Mouse (Mus musculus) liver, adult 2 months (tissue): ENCODE data around the gene Tiam2.

Experiments used
- CTCF ChIP-seq: fragments of 200-500 bp; IDR thresholded peaks from 2 replicates; pipeline ENCODE4 v1.5.1; 2011; ENCODE audit warnings: low read depth, low read length, control low read depth
- POLR2A ChIP-seq: fragments of 200-500 bp; IDR thresholded peaks from 2 replicates; pipeline ENCODE4 v1.6.1; 2011; ENCODE audit warnings: low read length, control low read depth; ENCODE audit not compliant: insufficient read depth; ENCODE audit errors: extremely low read depth

- no peak for TF ChIP-seq POLR2A
- TF ChIP-seq CTCF, result no peak
Measured at GRCm38 (mm10) chr17:3423416-3423815, 97.0 kb downstream of the Tiam2 start.
